Mouse (Mus musculus) liver, embryonic 16.5 days (tissue): Measurements from ENCODE around the gene Ptp4a2. TPM values are rescaled to one million over a fixed set of nuclear protein-coding genes. Genes with fewer than 3 reads are reported as not detected.
A peak's percentile ranks its signal among the peaks of the same experiment; 100 is the strongest.

Experiments used
- ATAC-seq: fragments of 200-750 bp; cut with Nextera tagmentation; 2 replicates; pipeline ENCODE4 v1.8.0; 2017; ENCODE audit warnings: low read depth, mild to moderate bottlenecking, moderate number of reproducible peaks, moderate library complexity
- H3K27ac ChIP-seq: fragments of 300-500 bp; sonication (generic); 2 replicates; pipeline ENCODE4 v1.5.1; 2014; ENCODE audit warnings: mild to moderate bottlenecking, low read length
- H3K27me3 ChIP-seq: fragments of 300-500 bp; sonication (generic); 2 replicates; pipeline ENCODE4 v1.6.1; 2014; ENCODE audit warnings: low read depth, low read length, mixed read lengths; ENCODE audit not compliant: control insufficient read depth, insufficient read depth
- H3K36me3 ChIP-seq: fragments of 300-500 bp; sonication (generic); 2 replicates; pipeline ENCODE4 v1.6.1; 2014; ENCODE audit warnings: mild to moderate bottlenecking; ENCODE audit not compliant: control insufficient read depth, insufficient read depth
- H3K4me1 ChIP-seq: fragments of 300-500 bp; sonication (generic); 2 replicates; pipeline ENCODE4 v1.6.1; 2014; ENCODE audit warnings: low read depth, low read length, mixed read lengths; ENCODE audit not compliant: control insufficient read depth
- H3K4me2 ChIP-seq: fragments of 300-500 bp; sonication (generic); 2 replicates; pipeline ENCODE4 v1.6.1; 2014; ENCODE audit warnings: low read depth, low read length, mixed read lengths
- H3K4me3 ChIP-seq: fragments of 300-500 bp; sonication (generic); 2 replicates; pipeline ENCODE4 v1.5.1; 2014; ENCODE audit warnings: low read depth, mild to moderate bottlenecking, low read length
- H3K9ac ChIP-seq: fragments of 300-500 bp; sonication (generic); 2 replicates; pipeline ENCODE4 v1.6.1; 2014; ENCODE audit warnings: low read depth, low read length
- H3K9me3 ChIP-seq: fragments of 300-500 bp; sonication (generic); replicated peaks from 2 replicates; pipeline ENCODE4 v1.6.1; 2016; ENCODE audit warnings: low read length; ENCODE audit not compliant: control insufficient read depth
- WGBS: fragments of 180-500 bp; shearing (Covaris S2); extraction: QIAGEN DNeasy Blood & Tissue Kit; methylation state at CpG from one replicate; pipeline ENCODE4 v1.1.7; 2014; ENCODE audit not compliant: insufficient replicate concordance; 5-methylcytosine and 5-hydroxymethylcytosine counted together
- polyA plus RNA-seq: library from polyadenylated mRNA; unstranded; fragments of >200 nt; fragmentation: Nextera tagmentation; extraction: Ambion mirVana; gene quantifications from 2 replicates; pipeline ENCODE4 v1.2.1, GENCODE M21; 2015

Ptp4a2 gene
- polyA plus RNA-seq, 1 experiment from 2014 or later, result 143 TPM

DNA sequence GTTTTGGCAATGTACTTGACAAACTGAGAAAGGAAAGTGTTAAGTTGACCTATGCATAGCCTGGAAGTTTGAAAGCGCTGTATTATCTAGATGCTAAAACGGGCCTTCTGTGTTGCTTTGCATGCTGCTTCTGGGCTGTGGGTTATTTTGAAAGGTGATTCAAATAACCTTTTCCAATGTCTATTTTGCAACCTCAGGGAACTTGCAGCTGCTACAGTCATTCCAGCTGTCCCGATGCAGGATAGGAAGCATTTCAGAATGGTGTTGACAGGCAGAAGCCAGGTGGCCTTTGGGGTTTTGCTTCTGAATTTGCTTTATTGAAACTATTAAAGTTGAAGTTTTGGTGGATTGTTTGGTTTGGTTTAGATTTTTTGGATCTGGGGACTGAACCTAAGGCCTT, 17.1 kb downstream of the Ptp4a2 start:
- WGBS, result 57% methylated on average over 3 of the region's 3 CpGs
- H3K27ac ChIP-seq, result no peak overlapping the region
- H3K4me1 ChIP-seq, result peaks cover 33% of the 10 kb centered on the region

DNA sequence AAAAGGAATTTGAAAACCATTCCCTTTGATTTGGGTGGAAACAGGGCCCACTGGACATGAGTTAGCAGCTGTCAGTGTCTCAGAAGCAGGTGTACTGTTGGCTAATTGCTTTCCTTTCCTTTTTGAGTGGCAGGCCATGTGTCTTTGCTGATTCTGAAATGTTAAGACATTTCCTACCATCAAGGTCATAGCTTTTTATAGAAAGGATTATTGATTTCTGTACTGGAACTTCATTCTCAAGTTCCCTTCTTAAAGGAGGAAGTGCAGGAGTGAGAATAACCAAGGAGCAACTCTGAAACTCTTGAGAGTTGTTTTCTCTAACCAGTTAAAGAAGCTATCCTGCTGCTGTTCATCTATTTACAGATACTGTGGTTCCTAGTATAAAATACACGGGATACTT, 18.8 kb downstream of the Ptp4a2 start:
- Histone ChIP-seq H3K4me2 (peak overlapping the region; percentile 18; the same call in 1 of the 2 replicates), H3K4me1 (peaks cover 31% of the 10 kb centered on the region), H3K27me3 (no peaks in the 10 kb centered on the region), H3K27ac (peak overlapping the region; percentile 73), H3K36me3 (0 out of 2 replicates have a peak, but pooled peaks cover 2% of the 10 kb centered on the region), H3K4me3 (no peak overlapping the region), H3K9me3 (no peaks in the 10 kb centered on the region), H3K9ac (no peak overlapping the region)
- no peak for ATAC-seq
- 43% methylated on average over 1 of the region's 1 CpGs for WGBS

More for the DNA sequence above, 17.1 kb downstream of the Ptp4a2 start:
- 0 out of 2 replicates have a peak, but pooled peaks cover 2% of the 10 kb centered on the region for H3K36me3 ChIP-seq
- H3K27me3 ChIP-seq, result no peaks in the 10 kb centered on the region
- H3K9me3 ChIP-seq, result no peaks in the 10 kb centered on the region
- H3K4me3 ChIP-seq, result no peak overlapping the region
- H3K9ac ChIP-seq, result no peak overlapping the region
- no peak for ATAC-seq
- H3K4me2 ChIP-seq, result no peak overlapping the region

DNA sequence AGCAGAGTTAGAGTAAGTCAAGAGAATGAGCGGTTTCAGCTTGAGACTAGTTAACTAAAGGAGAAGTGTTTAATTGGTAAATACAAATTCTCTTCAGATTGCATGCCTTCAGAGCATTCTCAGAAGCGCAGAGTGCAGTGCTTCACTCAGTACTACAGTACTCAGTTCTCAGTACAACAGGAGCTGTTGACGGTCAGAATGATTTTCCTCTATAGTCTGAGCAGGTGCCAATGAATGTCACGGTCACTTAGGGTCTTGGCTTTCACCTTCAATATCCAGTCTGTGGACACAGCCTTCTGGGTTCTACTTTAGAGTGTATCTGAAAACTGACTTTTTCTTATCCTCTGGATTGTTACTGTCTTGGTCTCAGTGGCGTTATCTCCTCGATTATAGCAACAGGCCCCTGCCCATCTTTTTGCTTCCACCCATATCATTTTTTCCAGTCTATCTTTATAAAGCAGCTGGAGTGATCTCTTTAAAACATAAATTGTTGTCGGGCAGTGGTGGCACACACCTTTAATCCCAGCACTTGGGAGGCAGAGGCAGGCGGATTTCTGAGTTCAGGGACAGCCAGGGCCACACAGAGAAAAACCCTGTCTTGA, 19.4 kb downstream of the Ptp4a2 start:
- ATAC-seq, result peak; percentile 68
- Histone ChIP-seq H3K9ac (no peak overlapping the region), H3K4me1 (peaks cover 31% of the 10 kb centered on the region), H3K4me2 (peak overlapping the region; percentile 18; the same call in 1 of the 2 replicates), H3K36me3 (0 out of 2 replicates have a peak, but pooled peaks cover 2% of the 10 kb centered on the region), H3K27ac (peak overlapping the region; percentile 73), H3K4me3 (no peak overlapping the region), H3K27me3 (no peaks in the 10 kb centered on the region), H3K9me3 (no peaks in the 10 kb centered on the region)
- WGBS, result 44% methylated on average over 8 of the region's 8 CpGs

DNA sequence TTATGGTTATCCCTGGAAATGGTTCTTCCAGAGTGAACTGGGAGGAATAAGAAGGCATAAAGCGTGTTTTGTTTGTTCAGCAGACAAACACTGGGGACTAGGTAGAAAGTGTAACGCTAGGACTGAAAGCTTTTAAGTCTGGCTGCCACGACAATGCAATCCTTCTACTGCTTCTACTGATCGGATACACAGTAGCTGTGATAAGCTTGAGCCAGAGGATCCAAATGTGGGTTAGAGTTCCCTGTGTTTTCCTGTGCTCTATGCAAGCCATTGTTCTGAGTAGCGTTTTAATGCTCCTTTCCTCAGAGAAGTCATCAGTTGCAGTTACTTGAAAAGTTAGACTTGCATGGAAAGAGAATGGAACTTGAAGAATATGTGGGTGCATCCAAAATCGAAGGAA, 23.6 kb downstream of the Ptp4a2 start:
- no peaks in the 10 kb centered on the region for H3K36me3 ChIP-seq
- H3K4me2 ChIP-seq, result no peak overlapping the region
- H3K4me1 ChIP-seq, result peaks cover 22% of the 10 kb centered on the region
- H3K9me3 ChIP-seq, result no peaks in the 10 kb centered on the region
- no peak for ATAC-seq
- no peak overlapping the region for H3K4me3 ChIP-seq
- H3K9ac ChIP-seq, result no peak overlapping the region
- H3K27me3 ChIP-seq, result no peaks in the 10 kb centered on the region
- no peak overlapping the region for H3K27ac ChIP-seq
- WGBS, result 51% methylated on average over 6 of the region's 6 CpGs

DNA sequence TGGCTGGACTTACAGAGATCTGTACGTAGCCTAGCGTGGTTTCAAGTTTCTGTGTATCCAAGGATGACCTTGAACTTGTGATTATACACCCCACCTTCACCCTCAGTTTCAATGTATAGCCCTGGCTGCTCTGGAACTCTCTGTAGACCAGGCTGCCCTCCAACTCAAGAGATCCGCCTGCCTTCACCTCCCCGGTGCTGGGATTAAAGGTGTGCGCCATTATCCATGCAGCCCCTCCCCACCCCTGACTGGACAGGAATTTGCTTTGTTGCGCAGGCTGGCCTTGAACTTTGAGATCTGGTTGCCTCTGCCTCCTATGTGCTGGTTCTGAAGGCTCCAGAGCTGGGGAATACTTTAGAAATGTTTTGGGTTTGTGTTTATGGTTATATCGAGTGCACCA, 24.3 kb downstream of the Ptp4a2 start:
- no peaks in the 10 kb centered on the region for H3K27me3 ChIP-seq
- H3K4me1 ChIP-seq, result peaks cover 16% of the 10 kb centered on the region
- H3K27ac ChIP-seq, result no peak overlapping the region
- H3K9ac ChIP-seq, result no peak overlapping the region
- H3K36me3 ChIP-seq, result peaks cover 4% of the 10 kb centered on the region; the same call in 1 of the 2 replicates
- ATAC-seq, result no peak
- no peak overlapping the region for H3K4me3 ChIP-seq
- H3K4me2 ChIP-seq, result no peak overlapping the region
- 76% methylated on average over 7 of the region's 7 CpGs for WGBS
- no peaks in the 10 kb centered on the region for H3K9me3 ChIP-seq

DNA sequence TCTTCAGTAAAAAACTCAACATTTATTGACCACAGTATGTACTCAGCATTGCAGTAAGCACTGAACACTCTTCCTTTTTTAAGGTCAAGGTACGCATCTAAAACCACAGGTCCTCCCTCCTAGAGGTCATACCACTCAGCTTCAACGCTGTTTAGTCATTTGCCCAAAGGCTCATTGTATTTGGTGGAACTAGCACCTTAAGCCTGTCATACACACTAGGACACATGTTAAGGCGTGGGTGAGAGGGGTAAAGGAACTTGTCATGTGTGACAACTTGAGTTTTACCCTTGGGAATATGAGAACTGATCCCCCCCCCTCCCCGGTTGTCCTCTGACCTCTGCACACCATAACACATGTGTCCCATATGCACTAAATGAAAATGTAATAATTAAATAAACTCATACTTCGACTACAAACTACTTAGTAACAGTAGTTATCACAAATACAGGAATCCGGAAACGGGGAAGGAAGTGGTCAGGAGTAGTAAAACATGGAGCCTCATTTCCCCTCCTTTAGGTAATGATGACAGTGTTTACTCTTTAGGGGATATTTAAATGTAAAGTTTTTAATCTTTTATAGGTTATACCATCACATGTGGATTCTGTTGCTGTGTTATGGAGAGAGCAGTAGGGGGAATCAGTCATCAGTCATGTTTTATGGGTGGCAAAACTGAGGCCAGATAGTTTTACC, 29.0 kb downstream of the Ptp4a2 start:
- Histone ChIP-seq H3K36me3 (peaks cover 22% of the 10 kb centered on the region), H3K27ac (no peak overlapping the region), H3K4me1 (no peaks in the 10 kb centered on the region; the same call in none of the 2 replicates), H3K9me3 (no peaks in the 10 kb centered on the region), H3K4me3 (no peak overlapping the region), H3K4me2 (no peak overlapping the region), H3K27me3 (no peaks in the 10 kb centered on the region), H3K9ac (no peak overlapping the region)
- WGBS, result 55% methylated on average over 7 of the region's 7 CpGs
- no peak for ATAC-seq

DNA sequence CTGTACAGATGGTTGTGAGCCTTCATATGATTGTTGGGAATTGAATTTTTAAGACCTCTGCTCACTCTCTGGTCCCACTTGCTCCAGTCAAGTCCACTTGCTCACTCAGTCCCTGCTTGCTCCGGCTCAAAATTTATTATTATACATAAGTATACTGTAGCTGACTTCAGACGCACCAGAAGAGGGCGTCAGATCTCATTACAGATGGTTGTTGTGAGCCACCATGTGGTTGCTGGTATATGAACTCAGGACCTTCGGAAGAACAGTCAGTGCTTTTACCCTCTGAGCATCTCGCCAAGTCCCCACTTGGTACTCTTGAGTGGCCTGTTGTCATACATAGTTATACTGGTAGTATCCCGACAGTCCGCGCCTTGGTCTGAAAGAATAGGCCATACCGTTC, 35.8 kb downstream of the Ptp4a2 start:
- 81% methylated on average over 9 of the region's 9 CpGs for WGBS
- H3K4me3 ChIP-seq, result no peak overlapping the region
- no peaks in the 10 kb centered on the region for H3K27me3 ChIP-seq
- H3K4me2 ChIP-seq, result no peak overlapping the region
- peaks cover 30% of the 10 kb centered on the region for H3K36me3 ChIP-seq
- no peaks in the 10 kb centered on the region for H3K9me3 ChIP-seq
- ATAC-seq, result no peak
- H3K4me1 ChIP-seq, result no peaks in the 10 kb centered on the region
- no peak overlapping the region for H3K9ac ChIP-seq
- no peak overlapping the region for H3K27ac ChIP-seq

DNA sequence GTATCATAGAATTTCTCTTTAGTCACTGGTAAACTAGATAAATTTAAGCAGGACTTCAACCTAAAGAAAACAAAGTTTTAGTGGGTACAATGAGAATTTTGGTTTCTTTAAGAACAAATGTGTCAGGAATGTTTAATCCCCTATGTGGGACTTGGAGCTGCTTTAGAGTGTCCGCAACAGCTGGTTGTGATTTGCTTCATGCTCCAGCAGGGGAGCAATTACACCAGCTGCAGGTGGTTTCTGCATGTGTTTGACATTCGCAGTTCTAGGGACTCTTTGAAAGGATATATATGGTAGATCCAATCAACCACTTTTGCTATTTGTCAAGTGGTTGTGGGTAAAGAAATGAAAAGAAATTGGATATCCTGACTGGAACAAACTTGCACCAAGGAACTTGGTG, 39.5 kb downstream of the Ptp4a2 start:
- Histone ChIP-seq H3K27me3 (no peaks in the 10 kb centered on the region), H3K9ac (no peak overlapping the region), H3K9me3 (no peaks in the 10 kb centered on the region), H3K36me3 (peaks cover 21% of the 10 kb centered on the region), H3K4me2 (no peak overlapping the region), H3K4me3 (no peak overlapping the region), H3K27ac (no peak overlapping the region), H3K4me1 (peaks cover 17% of the 10 kb centered on the region)
- ATAC-seq, result no peak
- WGBS, result 83% methylated on average over 2 of the region's 2 CpGs

DNA sequence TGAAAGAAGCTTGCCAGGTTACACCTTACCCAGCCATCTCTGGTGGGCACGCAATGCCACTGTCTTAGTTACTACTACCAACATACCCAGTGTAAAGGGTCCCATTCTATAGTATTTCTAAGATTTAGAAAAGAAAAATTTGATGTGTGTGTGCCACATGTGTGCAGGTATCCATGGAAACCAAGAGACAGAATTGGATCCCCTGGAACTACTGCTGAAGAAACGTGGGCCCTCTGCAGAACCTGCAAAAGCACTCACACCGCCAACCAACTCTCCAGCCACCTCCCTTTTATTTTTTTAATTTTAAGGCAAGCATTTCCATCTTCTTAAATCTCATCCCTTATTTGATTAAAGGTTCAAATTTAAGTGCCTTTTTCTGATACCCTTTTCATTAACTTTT, 40.8 kb downstream of the Ptp4a2 start:
- Histone ChIP-seq H3K4me1 (peaks cover 18% of the 10 kb centered on the region), H3K9me3 (no peaks in the 10 kb centered on the region), H3K4me3 (no peak overlapping the region), H3K4me2 (no peak overlapping the region), H3K27me3 (no peaks in the 10 kb centered on the region), H3K27ac (no peak overlapping the region), H3K9ac (no peak overlapping the region), H3K36me3 (peaks cover 17% of the 10 kb centered on the region)
- ATAC-seq, result no peak
- 84% methylated on average over 3 of the region's 3 CpGs for WGBS
